Mouse (Mus musculus): Measurements from ENCODE around the gene Hook2.

- TF ChIP-seq BHLHE40 (IDR thresholded peaks at IDR 0.05; ENCODE audit: low read depth, low read length): peak; percentile 85
- no peak for TF ChIP-seq ETS1 (conservative IDR thresholded peaks at IDR 0.05; ENCODE audit: low read depth, low read length)
- TF ChIP-seq TBP (conservative IDR thresholded peaks at IDR 0.05; ENCODE audit: low read depth, low read length): no peak
- peak; percentile 44; the same call in 1 of the 2 replicates for TF ChIP-seq POLR2A (IDR thresholded peaks at IDR 0.05; ENCODE audit: low read depth, low read length)
- no peak for TF ChIP-seq EP300 (IDR thresholded peaks at IDR 0.05; ENCODE audit: low read length)
Measured at GRCm38 (mm10) chr8:85034764-85035163, 44.4 kb downstream of the Hook2 start.
